Mouse (Mus musculus): ENCODE data around the gene Vwc2. TPM values are rescaled to one million over a fixed set of nuclear protein-coding genes. Genes with fewer than 3 reads are reported as not detected.

The Vwc2 gene
- total RNA-seq (2022) = under 1 TPM in 1 of 4 experiments, not detected in 3; 0.13 TPM

- DNase-seq (ENCODE audit: low spot score in 2 of 2) = no peak
Measured at GRCm38 (mm10) chr11:11113576-11114233, at the start of gene Vwc2. Gene Vwc2, plus strand, starts transcription at chr11:11114223.

GRCm38 (mm10) chr11:11088162-11088756 lies 25.8 kb upstream of the Vwc2 start:
- no peak for DNase-seq (ENCODE audit: low spot score in 2 of 2)

GRCm38 (mm10) chr11:11097606-11098005 lies 16.4 kb upstream of the Vwc2 start:
- no peak for DNase-seq (ENCODE audit: low spot score in 2 of 2)

GRCm38 (mm10) chr11:11098282-11098681 lies 15.7 kb upstream of the Vwc2 start:
- DNase-seq (ENCODE audit: low spot score in 2 of 2) = no peak

GRCm38 (mm10) chr11:11099011-11099410 lies 15.0 kb upstream of the Vwc2 start:
- DNase-seq (ENCODE audit: low spot score in 2 of 2) = no peak

- no peak for DNase-seq (ENCODE audit: low spot score in 2 of 2)
Measured at GRCm38 (mm10) chr11:11102182-11102581, 11.8 kb upstream of the Vwc2 start.

GRCm38 (mm10) chr11:11102620-11103019 lies 11.4 kb upstream of the Vwc2 start:
- DNase-seq (ENCODE audit: low spot score in 2 of 2) = no peak

GRCm38 (mm10) chr11:11108922-11109321 lies 5.1 kb upstream of the Vwc2 start:
- no peak for DNase-seq (ENCODE audit: low spot score in 2 of 2)

- no peak for DNase-seq (ENCODE audit: low spot score in 2 of 2)
Measured at GRCm38 (mm10) chr11:11114234-11115030, 409 bp downstream of the Vwc2 start.

GRCm38 (mm10) chr11:11115031-11115647 lies 1.1 kb downstream of the Vwc2 start:
- no peak for DNase-seq (ENCODE audit: low spot score in 2 of 2)

- DNase-seq (ENCODE audit: low spot score in 2 of 2) = no peak
Measured at GRCm38 (mm10) chr11:11115648-11116590, 1.9 kb downstream of the Vwc2 start.

GRCm38 (mm10) chr11:11116736-11117135 lies 2.7 kb downstream of the Vwc2 start:
- DNase-seq (ENCODE audit: low spot score in 2 of 2) = no peak

GRCm38 (mm10) chr11:11122866-11123265 lies 8.8 kb downstream of the Vwc2 start:
- no peak for DNase-seq (ENCODE audit: low spot score in 2 of 2)

- DNase-seq (ENCODE audit: low spot score in 2 of 2) = no peak
Measured at GRCm38 (mm10) chr11:11131414-11132077, 17.5 kb downstream of the Vwc2 start.

- no peak for DNase-seq (ENCODE audit: low spot score in 2 of 2)
Measured at GRCm38 (mm10) chr11:11140622-11141021, 26.6 kb downstream of the Vwc2 start.

GRCm38 (mm10) chr11:11152681-11153080 lies 38.7 kb downstream of the Vwc2 start:
- DNase-seq (ENCODE audit: low spot score in 2 of 2) = no peak

GRCm38 (mm10) chr11:11171396-11171795 lies 57.4 kb downstream of the Vwc2 start:
- no peak for DNase-seq (ENCODE audit: low spot score in 2 of 2)

GRCm38 (mm10) chr11:11175259-11175658 lies 61.2 kb downstream of the Vwc2 start:
- no peak for DNase-seq (ENCODE audit: low spot score in 2 of 2)

- no peak for DNase-seq (ENCODE audit: low spot score in 2 of 2)
Measured at GRCm38 (mm10) chr11:11182705-11183104, 68.7 kb downstream of the Vwc2 start.

GRCm38 (mm10) chr11:11223162-11223561 lies 109.1 kb downstream of the Vwc2 start:
- DNase-seq (ENCODE audit: low spot score in 2 of 2) = no peak
